Mouse (Mus musculus) bone marrow, adult 2 months (tissue): ENCODE results near the gene Abcg8.

Experiments used
- CTCF ChIP-seq: fragments of 200-500 bp; IDR thresholded peaks from 2 replicates; pipeline ENCODE4 v1.5.1; 2011; ENCODE audit warnings: low read length, control low read depth; ENCODE audit not compliant: control insufficient read depth, insufficient read depth
- POLR2A ChIP-seq: fragments of 200-500 bp; IDR thresholded peaks from 2 replicates; pipeline ENCODE4 v1.6.1; 2011; ENCODE audit warnings: low read depth, mild to moderate bottlenecking, control low read depth, low read length, borderline replicate concordance; ENCODE audit not compliant: control insufficient read depth

GRCm38 (mm10) chr17:84696537-84696936 is 20.4 kb downstream of the Abcg8 start:
- TF ChIP-seq CTCF (no peak), POLR2A (no peak)
